Mouse (Mus musculus): Measurements from ENCODE around the gene Pja2. TPM values are rescaled to one million over a fixed set of nuclear protein-coding genes. Genes with fewer than 3 reads are reported as not detected.

The Pja2 gene
- polyA plus RNA-seq (2015; fragmentation: Nextera tagmentation; extraction: Ambion mirVana): 52.4 and 56.5 TPM in 2 replicates

DNA sequence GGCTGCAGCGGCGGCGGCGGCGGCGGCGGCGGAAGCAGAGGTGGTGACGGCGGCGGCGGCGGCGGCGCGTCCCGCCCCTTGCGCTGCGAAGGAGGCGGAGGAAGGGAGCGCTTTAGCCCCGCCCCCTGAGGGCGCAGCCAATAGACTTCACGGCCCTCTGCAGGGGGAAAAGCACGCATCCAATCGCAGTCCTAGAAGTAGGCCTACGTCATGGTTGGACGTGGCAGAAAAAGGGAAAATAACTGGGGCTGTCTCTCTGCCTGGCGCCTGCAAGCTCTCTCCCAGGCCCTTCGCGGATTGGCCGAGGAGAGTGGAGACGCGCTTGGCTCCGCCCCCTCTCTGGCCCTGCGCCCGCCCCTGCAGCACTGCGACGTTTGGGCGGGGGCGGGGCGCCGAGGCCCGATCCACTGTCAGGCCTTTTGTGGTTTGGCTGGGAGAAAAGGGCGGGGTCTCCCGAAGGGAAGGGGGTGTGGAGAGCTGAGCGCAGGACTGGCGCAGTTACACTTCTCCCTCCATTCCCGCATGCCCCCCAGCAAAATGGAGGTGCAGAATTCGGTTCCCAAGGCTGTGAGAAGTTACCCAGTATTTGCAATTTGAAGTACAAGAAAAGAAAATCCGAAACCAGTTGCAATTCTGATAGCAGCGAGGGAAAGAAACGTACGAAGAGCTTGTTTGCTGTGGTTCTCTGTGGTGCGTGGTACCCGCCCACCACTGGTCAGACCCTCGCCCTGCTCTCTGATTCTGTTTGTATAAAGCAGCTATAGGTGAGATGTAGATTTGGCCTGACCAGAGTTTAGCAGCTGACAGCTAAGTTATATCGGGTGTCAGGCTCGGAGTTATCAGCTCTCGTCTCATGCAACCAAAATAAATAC lies at the start of gene Pja2:
Gene Pja2 (minus strand): TSS at position 19 of the 872 bp plus-strand sequence.

Small RNAs within 50 kb of the gene (microRNA-seq; reads per million reads assigned to microRNA genes)
- gene Gm24194 (ENCODE audit: borderline replicate concordance, insufficient number of aligned reads): not detected
